Mouse (Mus musculus): Measurements from ENCODE around the gene Cblb.

- TF ChIP-seq EP300 (IDR thresholded peaks at IDR 0.05) (no peak), CTCF (IDR thresholded peaks at IDR 0.05) (no peak)
Measured at GRCm38 (mm10) chr16:52009421-52009820, 21.6 kb upstream of the Cblb start.
